Mouse (Mus musculus): ENCODE measurements at regions not wholly inside any gene's neighbourhood (a gene's known extent, or its start where the extent isn't known, plus 50 kb on each side); places are given as distances from the start of the nearest gene placed in this dataset.

DNA sequence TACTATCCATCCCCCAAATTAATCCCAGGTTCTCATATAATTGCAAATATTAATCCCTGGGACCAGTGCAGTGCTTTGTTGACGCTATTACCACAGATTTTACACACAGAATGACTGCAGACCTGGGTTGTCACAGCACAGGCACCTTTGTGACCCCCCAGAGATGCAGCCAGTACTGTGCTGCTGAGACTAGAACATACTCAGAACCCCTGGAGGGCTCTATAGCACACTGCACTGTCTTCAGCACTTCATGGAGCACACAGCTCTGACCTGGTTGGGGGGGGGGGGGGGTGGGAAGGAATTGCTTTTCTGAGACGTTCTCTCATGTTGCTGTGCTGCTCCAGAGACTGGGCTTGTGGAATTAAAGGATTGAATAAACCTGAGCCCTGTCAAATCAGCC, 154.9 kb upstream of the Gm34302 start:
- no peak for DNase-seq (ENCODE audit: low read depth, low spot score)

DNA sequence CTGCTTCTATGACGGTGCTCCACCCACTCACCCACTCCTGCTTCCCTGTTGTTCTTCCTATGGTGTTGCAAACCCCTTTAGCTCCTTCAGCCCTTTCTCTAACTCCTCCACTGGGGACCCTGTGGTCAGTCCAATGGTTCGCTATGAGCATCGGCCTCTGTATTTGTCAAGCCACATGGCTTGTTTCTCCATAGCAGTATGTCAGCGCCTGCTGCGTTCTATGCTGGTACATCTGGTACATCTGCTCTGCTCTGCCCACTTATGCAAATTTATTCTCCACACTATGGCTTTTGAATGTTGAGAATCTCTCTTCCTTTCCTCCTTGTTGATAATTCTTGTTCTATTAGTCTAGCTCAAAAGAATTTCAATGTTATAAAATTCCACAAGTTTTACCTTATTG, 154.2 kb upstream of the Gm34302 start:
- DNase-seq (ENCODE audit: low read depth, low spot score) = no peak

DNA sequence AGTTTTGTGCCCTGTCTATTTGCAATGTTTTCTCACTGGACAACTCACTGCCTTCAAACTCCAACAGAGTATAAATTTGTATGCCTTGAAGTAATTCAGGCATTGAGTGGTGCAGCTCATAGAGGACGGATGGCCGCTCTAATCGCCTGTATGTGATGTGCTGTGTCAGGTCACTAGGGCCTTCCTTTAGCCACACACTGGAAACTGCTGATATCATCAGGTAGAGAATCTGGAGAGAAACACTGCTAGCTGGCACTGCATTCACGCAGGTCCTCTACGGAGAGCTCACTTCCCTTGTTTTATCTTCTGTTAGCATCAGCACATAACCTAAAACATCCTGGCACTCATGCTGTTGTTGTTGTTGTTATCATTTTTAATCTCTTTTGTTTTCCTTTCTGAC, 144.0 kb upstream of the Gm34302 start:
- no peak for DNase-seq (ENCODE audit: low read depth, low spot score)

DNA sequence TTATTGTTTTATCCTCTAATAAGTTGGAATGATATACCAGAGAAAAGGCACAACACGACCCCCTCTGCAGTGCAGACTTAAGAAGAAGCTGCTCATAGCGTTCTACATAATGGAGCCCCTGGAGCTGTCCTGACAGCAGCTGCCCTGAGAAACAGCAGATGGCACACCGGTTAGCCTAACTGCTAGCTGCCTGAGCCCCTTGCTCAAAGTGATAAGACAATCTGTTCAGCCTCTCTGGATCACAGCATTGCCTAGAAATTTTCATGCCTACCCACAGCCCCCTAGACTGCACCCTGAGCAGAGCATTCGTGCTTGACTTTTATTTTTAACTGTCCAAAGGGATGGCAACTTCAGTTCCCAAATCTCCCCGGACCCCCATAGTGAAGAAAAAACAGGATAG, 132.4 kb upstream of the Gm34302 start:
- DNase-seq (ENCODE audit: low read depth, low spot score) = no peak

DNA sequence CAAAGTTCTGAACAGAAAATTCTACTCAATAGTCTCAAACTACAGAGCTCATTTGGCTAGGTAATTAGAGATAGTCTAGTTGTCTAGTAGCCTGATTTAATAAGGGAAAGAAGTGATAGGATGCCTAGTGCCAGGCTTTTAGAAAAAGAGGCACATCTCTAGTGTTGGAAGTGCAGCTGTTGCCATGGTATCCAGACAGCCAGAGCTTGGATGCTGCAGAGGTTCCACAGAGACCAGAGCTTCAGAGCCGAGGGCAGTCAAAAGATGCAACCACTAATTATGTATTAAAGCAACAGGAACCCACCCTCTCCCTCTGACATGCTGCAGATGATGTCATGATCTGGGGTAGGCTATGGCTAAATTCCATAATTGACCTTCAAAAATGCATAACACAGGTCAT, 130.0 kb upstream of the Gm34302 start:
- DNase-seq (ENCODE audit: low read depth, low spot score) = no peak

DNA sequence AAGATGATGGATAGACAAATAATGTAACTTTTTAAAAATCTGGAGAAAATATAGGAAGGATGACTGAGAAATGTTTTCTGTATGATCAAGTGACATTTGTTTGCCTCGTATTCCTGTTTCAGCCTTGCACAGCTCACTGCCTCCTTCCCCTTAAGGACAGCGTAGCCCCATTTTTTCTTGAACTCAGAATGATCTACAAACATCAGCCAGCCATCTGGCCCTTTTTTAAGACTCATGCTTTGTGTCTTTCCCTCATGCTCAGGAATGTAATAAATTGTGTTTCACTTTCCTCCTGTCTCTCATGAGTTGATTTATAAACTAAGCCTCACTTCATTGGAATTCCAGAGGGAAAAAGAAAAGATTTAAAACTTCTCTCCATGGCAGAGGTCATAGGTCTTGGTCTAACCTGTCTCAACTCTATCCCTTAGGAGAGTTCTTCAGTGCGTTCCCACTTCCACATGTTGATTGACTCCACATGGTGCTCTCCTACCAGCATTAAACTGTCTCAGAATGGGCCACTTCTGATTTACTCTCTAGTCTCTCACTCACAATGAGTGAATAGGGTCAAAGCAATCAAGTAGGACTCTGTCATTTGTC, 129.2 kb upstream of the Gm34302 start:
- no peak for DNase-seq (ENCODE audit: low read depth, low spot score)

DNA sequence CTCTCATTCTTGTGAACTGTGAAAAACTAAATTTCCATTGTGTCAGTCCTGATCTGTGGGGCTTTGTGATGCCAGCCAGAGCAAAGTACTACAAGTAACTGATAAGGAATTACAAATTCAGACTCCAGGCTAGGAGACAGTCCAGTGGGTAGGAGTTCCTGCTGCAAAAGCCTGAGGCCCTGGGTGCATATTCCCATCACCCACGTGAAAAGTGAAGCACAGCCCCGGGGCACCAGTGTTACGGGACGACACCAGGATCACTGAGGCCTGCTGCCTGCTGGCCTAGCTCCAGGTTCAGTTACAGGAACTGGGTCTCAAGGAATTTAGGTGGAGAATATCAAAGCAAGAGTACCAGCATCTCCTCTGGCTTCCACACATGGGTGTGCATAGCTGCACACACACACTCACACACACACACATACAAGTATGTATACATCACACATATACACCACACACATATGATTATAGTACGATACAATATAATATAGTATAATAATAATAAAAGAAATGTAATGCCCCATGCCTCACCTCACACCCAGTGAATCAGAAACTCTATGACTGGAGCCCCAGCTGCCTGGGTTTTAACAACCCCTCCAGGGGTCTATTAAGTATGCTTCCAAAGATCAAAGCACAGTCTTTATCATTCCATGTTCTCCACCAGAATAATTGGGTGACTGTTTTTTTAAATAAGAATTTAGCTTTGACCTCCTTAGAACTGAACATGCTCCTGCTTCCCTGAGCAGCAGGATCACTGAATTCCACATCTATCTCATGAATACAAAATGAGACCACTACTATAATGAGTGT, 126.6 kb upstream of the Gm34302 start:
- no peak for DNase-seq (ENCODE audit: low read depth, low spot score)

DNA sequence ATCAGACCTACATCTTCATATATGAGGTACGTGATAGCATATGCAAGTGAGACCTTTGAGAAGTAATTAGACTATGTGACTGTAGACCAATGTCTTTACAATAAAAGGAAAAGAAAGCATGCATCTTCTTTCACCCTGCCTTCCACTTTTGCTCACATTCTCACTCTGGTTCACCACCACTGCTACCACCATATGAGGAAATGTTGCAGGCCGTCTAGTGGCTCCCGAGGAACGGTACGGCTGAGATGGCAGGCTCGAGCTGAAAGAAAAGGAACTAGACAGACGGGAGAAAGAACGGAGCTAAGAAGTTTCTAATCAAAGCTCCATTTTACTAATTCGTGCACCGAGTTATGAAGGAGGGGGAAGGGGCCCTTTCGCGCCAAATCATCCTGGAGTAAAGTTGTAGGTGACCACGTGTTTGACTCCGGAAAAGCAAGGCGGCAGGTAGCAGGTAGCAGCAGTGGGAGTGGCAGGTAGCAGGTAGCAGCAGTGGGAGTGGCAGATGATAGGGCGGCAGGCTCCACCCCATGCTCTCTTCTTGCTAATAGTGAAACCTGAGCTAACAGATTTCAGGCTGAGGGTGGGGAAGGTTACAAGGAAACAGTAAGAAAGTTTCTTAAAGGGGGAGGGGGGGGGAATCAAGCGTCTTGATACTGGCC, 125.9 kb upstream of the Gm34302 start:
- no peak for DNase-seq (ENCODE audit: low read depth, low spot score)

DNA sequence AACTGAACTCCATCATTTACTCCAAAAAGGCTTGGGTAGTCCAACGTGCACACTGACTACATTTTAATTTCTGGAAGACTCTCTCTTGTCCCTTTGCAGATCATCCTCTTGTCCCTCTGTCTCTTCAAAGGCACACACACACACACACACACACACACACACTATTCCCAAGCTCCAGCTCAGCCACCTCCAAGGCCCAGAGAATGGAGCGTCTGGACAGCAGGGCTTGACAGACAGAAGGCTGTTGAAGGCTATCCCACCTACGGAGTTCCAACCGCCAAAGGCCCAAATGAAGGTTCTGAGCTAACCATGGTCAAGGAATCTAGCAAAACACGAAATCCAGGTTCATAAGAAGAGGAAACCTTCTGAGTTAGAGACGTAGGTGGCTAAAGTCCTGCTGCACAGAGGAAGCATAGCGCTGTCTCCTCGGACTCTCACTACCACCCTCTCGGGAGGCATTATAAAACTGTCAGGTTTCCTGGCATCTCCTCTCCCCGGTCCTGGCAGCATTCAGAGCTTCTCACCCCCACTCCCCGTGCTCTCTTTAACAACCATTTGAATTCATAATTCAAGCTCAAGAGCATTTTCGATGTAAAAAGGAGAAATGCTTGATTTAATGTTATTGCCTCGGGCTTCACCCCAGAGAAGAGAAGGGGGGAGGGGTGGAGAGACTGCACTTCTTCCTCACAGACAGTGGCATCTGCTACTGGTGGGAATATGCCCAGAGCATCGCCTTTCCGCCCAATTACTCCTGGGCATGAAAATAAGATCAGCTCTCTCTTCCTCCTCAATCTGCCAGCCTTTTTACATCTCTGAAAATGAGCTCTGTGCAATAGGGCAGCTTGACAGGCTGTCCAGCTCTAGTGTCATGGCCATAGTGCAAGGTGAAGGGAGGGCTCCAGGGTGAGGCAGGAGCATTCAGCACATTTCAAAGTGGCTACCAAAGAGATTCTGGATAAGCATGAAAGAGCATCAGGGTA, 99.3 kb upstream of the Gm34302 start:
- no peak for DNase-seq (ENCODE audit: low read depth, low spot score)

DNA sequence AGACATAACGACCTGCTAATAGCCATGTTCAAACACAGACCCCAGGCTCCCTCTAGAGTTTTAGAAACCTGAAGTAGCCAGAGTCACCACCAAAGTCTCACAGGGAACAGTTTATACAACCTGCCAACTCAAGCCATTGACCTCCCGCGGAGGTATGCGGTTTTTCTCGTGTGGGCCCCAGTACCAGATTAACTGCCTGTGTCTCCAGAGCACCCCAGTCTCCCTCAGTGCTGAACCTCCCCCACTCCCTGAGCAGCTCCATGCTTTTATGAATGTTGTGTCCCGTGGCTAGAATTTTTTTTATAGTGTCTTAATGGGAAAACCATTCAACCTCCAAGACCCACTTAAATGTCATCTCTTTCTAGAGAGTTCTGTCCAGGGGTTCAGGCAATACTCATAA, 98.5 kb upstream of the Gm34302 start:
- no peak for DNase-seq (ENCODE audit: low read depth, low spot score)

DNA sequence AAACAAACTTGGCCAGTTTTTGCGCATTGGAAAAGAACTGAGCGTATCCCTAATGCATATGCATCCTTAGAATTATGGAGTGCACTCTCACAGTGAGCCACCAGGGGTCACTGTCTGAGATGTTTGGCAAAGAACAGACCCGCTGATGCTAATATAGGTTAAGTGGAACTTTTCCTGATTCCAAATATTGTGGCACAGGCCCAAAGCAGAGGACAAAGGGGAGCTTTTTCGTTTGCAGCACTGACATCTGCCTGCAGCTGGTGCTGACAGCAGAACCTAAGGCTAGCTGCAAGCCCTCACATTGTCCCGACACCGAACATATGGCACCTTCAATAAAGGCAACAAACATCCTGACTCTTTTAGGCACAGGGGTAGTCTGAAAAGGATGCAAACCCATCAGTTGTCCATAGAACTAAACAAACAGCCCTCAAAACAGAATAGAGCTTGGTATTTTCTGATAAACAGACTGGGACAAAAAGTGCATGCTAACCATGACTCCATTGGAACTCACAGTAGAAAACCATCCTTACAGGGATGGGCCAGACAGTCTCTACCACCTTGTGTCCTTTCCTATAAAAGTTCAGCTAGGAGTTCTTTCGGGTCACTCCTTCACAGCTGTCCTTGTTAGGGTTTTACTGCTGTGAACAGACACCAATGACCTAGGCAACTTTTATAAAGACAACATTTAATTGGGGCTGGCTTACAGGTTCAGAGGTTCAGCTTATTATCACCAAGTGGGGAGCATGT, 87.1 kb upstream of the Gm34302 start:
- no peak for DNase-seq (ENCODE audit: low read depth, low spot score)

DNA sequence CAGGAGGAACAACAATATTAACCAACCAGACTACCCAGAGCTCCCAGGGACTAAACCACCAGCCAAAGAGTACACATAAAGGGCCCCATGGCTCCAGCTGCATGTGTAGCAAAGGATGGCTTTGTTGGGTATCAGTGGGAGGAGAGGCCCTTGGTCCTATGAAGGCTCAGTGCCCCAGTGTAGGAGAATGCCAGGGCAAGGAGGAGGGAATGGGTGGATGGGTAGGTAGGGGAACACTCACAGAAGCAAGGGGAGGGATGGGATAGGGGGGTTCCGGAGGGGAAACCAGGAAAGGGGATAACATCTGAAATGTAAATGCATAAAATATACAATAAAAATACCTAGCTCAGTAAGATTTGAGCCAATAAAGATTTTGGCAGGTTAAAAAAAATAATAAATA, 86.4 kb upstream of the Gm34302 start:
- no peak for DNase-seq (ENCODE audit: low read depth, low spot score)

DNA sequence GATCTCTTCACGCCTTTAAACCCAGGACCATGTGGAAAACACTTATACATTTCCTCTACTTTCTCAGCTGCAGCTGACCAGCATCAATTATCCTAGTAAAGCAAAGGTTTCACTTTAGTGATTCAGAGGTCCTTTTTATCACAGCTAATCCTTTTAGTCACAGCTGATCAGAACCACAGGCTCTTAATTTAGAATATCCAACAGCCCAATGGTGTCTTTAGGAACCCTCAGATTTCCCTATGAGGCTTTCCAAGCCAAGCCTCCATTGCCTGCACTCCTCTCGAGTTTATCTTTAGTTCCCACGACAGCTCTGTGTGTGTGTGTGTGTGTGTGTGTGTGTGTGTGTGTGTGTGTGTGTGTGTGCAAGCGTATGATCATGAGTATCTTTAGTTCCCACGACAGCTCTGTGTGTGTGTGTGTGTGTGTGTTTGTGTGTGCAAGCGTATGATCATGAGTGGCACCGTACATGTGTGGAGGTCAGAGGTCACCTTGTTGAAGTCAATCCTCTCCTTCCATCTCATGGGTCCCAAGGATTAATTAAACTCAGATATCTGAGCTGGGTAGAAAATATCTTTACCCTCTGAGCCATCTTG, 85.4 kb upstream of the Gm34302 start:
- no peak for DNase-seq (ENCODE audit: low read depth, low spot score)

DNA sequence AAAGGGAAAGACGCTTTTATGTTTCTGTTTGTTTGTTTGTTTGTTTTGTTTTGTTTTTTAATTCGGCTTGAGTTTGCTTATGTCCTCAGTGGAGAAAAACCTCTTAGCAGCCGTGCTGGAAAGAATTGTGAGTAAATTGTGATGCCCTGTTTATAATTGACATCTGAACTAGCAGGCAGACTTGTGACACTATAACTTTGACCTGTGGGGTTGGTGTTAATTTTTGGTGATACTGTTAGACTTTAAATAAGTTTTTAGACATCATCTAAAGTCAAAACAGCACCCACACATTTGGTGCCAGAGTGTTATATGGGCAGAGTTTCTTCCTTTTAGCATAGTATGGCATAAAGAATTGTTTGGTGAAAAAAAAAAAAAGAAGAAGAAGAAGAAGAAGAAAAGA, 84.0 kb upstream of the Gm34302 start:
- DNase-seq (ENCODE audit: low read depth, low spot score) = no peak

DNA sequence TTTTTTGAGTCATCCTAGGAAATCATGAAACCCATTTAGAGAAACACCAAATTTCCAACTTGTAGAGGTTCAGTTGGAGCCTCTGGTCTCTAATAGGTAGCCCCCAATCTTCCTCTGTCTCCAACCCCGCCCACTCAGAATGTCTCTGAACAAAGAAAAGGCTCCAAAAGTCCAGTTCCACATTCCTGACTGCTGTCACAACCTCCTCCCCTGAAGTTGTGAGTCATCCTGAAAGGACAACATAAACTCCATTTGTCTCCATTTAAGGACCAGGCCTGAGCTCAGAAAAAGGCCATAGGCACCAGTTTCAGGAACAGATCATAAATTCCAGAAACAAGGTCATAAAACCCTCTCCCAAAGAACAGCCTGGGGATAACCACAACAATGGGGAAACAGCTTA, 79.4 kb upstream of the Gm34302 start:
- no peak for DNase-seq (ENCODE audit: low read depth, low spot score)

DNA sequence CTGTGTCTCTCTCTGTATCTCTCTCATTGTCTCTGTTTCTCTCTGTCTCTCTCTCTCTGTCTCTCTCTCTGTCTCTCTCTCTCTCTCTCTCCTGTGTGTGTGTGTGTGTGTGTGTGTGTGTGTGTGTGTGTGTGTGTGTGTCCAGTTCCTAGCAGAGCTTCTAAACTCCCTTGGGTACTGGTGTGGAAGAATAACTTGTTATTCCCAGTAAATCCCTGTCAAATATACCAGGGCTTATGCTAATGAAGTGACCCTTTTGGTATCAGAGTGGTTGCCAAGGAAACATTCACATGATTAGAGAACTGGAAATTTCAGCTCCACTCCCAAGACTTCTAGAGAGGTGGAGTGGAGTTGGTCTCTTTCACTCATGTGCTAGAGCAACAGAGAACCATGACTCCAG, 78.9 kb upstream of the Gm34302 start:
- no peak for DNase-seq (ENCODE audit: low read depth, low spot score)

DNA sequence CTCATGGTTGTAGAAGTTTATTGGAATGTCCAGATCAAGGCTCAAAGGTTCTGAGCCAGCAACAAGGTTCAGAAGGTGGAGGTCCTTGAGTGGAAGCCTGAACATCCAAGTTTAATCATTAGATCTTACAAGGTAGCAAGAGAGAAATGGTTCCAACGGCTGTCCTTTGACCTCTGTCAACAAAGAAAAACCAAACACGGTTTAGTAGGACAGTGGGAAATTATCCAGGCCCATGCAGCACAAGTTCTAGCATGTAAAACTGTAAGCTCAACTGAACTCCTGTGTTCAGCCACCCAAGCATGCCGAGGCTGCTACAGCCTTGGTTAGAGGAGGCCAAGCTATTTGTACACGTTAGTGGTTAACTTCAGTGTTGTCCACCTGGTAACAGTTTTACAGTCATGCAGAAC, 77.1 kb upstream of the Gm34302 start:
- no peak for DNase-seq (ENCODE audit: low read depth, low spot score)

DNA sequence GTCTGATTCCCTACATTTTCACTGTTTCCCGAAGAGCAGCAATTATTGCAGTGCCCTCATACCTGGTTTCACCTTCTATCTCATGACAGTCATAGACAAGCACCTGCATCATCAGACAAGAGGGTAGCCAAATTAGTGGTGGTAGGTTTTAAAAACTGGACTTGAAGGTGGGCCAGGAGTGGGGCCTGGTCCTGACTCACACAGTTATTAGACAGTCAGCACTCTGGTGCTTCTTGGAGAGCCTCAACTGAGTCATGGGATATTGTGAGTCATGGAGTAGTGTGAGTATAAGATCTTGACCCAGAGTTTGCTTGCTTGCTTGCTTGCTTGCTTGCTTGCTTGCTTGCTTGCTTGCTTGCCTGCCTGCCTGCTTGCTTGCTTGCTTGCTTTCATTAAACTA, 73.1 kb upstream of the Gm34302 start:
- DNase-seq (ENCODE audit: low read depth, low spot score) = no peak

DNA sequence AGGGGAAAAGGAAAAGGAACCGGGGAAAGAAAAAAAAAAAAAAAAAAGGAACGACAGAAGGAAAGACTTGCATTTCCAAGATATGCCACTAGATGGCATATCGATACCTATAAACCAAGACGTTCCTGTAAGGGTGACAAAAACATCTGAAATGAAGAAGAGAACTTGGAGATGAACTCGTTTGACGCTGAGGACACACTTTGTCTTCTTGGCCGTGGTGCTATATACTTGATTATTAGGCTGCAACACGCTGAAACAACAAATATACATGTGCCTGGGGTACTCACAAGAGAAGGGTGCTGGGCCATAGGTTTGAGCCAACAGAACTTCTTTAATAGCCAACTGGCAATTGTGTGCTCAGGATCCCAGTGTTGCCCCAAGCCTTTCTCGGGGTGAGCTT, 71.2 kb upstream of the Gm34302 start:
- peak; percentile 34 for DNase-seq (ENCODE audit: low read depth, low spot score)

DNA sequence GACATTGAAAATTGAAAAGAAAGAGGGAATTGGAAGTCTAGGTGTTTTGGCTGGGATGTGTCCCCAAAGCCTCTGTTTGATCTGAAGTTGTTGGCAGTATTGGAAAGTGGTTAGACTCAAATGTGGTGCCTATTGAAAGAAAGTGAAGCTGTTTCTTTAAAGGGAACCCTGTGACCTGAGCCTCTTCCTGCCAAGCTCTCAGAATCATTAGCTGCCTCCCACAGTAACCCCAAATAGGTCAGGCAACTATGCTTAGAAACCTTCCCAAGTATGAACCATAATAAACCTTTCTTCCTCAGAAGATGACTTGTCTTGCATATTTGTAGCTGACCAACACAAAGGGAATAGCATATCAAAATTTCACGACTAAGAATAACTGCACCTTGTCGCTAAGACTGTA, 69.7 kb upstream of the Gm34302 start:
- DNase-seq (ENCODE audit: low read depth, low spot score) = no peak

DNA sequence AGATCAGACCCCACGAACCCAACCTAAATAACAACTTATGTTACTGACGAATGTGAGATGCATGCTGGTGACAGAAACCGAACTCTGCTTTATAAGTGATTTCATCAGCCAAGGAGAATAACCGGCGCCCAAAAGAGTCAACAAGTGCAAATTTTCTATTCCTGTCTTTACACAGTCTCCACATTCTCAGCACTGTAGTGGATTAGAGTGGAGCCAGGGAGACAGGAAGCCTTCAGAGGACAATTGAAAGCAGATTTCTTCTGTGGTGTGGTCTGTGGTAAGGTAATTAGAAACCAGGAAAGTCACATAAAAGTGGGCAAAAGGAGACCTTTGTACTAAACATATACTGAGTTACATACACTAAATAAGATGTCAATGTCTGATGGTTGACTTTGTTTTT, 68.0 kb upstream of the Gm34302 start:
- DNase-seq (ENCODE audit: low read depth, low spot score) = no peak

All from skeletal muscle tissue, adult 2 months (tissue).